Mouse (Mus musculus): ENCODE measurements at regions not wholly inside any gene's neighbourhood (a gene's known extent, or its start where the extent isn't known, plus 50 kb on each side); places are given as distances from the start of the nearest gene placed in this dataset.

DNA sequence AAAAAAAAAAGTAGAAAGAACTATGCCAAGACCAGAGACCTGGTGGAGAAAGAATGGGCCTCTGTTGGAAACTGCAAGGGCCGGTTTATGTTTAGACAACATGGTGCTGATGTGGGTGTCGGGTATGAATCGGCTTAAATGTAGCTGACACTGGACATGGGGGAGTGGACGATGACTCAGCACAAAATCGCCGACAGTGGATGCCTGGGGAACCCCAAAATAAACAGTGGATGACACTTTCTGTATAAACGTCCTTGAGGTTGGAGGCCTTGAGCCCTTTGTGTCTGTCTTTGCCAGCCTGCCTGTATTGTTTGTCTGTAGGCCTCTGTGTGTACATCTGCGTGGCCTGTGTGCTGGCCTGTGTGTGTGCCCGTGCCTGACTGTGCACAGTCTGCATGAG, 52.1 kb upstream of the Enah start:
- 83% methylated on average over 9 of the region's 9 CpGs for WGBS
- Histone ChIP-seq H3K27me3 (ENCODE audit: control insufficient read depth, insufficient read depth, low read length) (no peaks in the 10 kb centered on the region), H3K4me1 (ENCODE audit: control insufficient read depth, insufficient read depth, low read length) (no peaks in the 10 kb centered on the region), H3K27ac (ENCODE audit: low read depth, low read length) (no peak overlapping the region), H3K4me3 (ENCODE audit: low read depth, low read length) (no peak overlapping the region), H3K4me2 (ENCODE audit: low read depth, low read length) (no peak overlapping the region), H3K9me3 (ENCODE audit: control insufficient read depth, low read length) (no peaks in the 10 kb centered on the region), H3K36me3 (ENCODE audit: control insufficient read depth, insufficient read depth, low read length) (no peaks in the 10 kb centered on the region), H3K9ac (replicated peaks; ENCODE audit: low read depth, low read length) (no peak overlapping the region)
- ATAC-seq (ENCODE audit: low read depth): no peak

DNA sequence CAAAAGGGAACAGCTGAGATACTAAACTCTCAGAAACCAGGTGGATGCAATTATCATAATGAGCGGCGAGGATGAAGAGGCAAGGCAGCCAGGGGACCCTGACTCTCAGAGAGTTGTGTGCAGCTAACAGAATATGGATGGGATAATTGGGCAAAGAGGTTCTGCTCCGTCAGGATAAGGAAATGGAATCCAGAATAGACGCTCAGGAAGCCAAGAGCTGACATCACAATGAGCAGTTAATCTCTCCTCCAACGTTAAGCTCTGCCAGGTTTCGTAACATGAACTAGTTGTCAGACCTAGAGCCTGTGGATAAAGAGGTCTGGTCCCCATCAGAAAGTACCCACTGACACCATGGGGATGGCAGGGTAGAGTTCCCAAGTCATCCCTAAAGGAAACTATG, 51.4 kb upstream of the Srp9 start:
- H3K9me3 ChIP-seq (ENCODE audit: control insufficient read depth, low read length): no peaks in the 10 kb centered on the region
- H3K4me3 ChIP-seq (ENCODE audit: low read depth, low read length): no peak overlapping the region
- no peak overlapping the region for H3K4me2 ChIP-seq (ENCODE audit: low read depth, low read length)
- H3K4me1 ChIP-seq (ENCODE audit: control insufficient read depth, insufficient read depth, low read length): no peaks in the 10 kb centered on the region
- ATAC-seq (ENCODE audit: low read depth): no peak
- 76% methylated on average over 6 of the region's 6 CpGs for WGBS
- H3K27me3 ChIP-seq (ENCODE audit: control insufficient read depth, insufficient read depth, low read length): no peaks in the 10 kb centered on the region
- H3K9ac ChIP-seq (replicated peaks; ENCODE audit: low read depth, low read length): no peak overlapping the region
- no peak overlapping the region for H3K27ac ChIP-seq (ENCODE audit: low read depth, low read length)
- no peaks in the 10 kb centered on the region for H3K36me3 ChIP-seq (ENCODE audit: control insufficient read depth, insufficient read depth, low read length)

DNA sequence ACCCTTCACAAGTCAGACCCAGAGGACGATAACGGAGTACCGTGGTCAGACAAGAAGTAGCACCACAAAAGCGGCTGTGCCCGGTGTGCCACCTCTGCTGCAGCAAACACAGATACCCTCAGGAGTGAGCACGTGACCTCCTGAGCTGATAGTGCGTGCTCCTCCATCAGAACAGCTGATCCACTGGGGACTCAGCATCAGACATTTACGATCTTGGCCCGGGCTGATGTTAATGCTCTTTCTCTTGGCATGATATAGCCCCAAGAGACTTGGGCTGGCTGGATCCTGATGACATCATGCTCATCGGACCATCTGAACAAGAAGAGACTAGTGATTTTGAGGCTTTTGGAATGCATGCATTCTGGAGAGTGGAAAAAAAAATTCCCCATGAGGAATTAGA, 50.3 kb upstream of the Srp9 start:
- H3K9ac ChIP-seq (replicated peaks; ENCODE audit: low read depth, low read length): no peak overlapping the region
- no peaks in the 10 kb centered on the region for H3K27me3 ChIP-seq (ENCODE audit: control insufficient read depth, insufficient read depth, low read length)
- H3K36me3 ChIP-seq (ENCODE audit: control insufficient read depth, insufficient read depth, low read length): no peaks in the 10 kb centered on the region
- no peak overlapping the region for H3K4me2 ChIP-seq (ENCODE audit: low read depth, low read length)
- peak; percentile 75 for ATAC-seq (ENCODE audit: low read depth)
- H3K4me3 ChIP-seq (ENCODE audit: low read depth, low read length): no peak overlapping the region
- WGBS: 50% methylated on average over 10 of the region's 10 CpGs
- no peak overlapping the region for H3K27ac ChIP-seq (ENCODE audit: low read depth, low read length)
- no peaks in the 10 kb centered on the region for H3K4me1 ChIP-seq (ENCODE audit: control insufficient read depth, insufficient read depth, low read length)
- no peaks in the 10 kb centered on the region for H3K9me3 ChIP-seq (ENCODE audit: control insufficient read depth, low read length)
